Mouse (Mus musculus): ENCODE data around the gene Insc. TPM values are rescaled to one million over a fixed set of nuclear protein-coding genes. Genes with fewer than 3 reads are reported as not detected.

Insc gene
- polyA plus RNA-seq, 1 experiment from 2014 or later: 13.7 TPM

- Histone ChIP-seq H3K27ac (ENCODE audit: low read depth) (0 out of 2 replicates have a peak overlapping the region, but pooled peaks have one; percentile 12), H3K4me2 (ENCODE audit: low read depth, low read length) (no peak overlapping the region), H3K4me1 (ENCODE audit: insufficient read depth) (no peaks in the 10 kb centered on the region), H3K4me3 (ENCODE audit: low read depth, low read length) (no peak overlapping the region), H3K27me3 (ENCODE audit: insufficient read depth, low read length) (no peaks in the 10 kb centered on the region), H3K9ac (replicated peaks) (no peak overlapping the region), H3K36me3 (replicated peaks; ENCODE audit: insufficient read depth, low read length) (no peaks in the 10 kb centered on the region), H3K9me3 (ENCODE audit: low read length) (no peaks in the 10 kb centered on the region)
- no peak for ATAC-seq
- TF ChIP-seq CTCF (IDR thresholded peaks at IDR 0.05; ENCODE audit: low read depth) (no peak), EP300 (IDR thresholded peaks at IDR 0.05; ENCODE audit: low read depth) (no peak)
- no peak for DNase-seq
Observed at GRCm38 (mm10) chr7:114892618-114893257, 149.2 kb downstream of the Insc start.

- 49% methylated on average over 1 of the region's 1 CpGs for WGBS (ENCODE audit: insufficient replicate concordance)
- TF ChIP-seq EP300 (IDR thresholded peaks at IDR 0.05; ENCODE audit: low read depth) (no peak), CTCF (IDR thresholded peaks at IDR 0.05; ENCODE audit: low read depth) (no peak)
- no peaks in the 10 kb centered on the region for H3K36me3 ChIP-seq (replicated peaks; ENCODE audit: insufficient read depth, low read length)
Observed at GRCm38 (mm10) chr7:114893889-114894288, 150.4 kb downstream of the Insc start.

GRCm38 (mm10) chr7:114896966-114897697 is 153.6 kb downstream of the Insc start:
- Histone ChIP-seq H3K36me3 (replicated peaks; ENCODE audit: insufficient read depth, low read length) (no peaks in the 10 kb centered on the region), H3K4me2 (ENCODE audit: low read depth, low read length) (no peak overlapping the region), H3K27ac (ENCODE audit: low read depth) (no peak overlapping the region), H3K9ac (replicated peaks) (no peak overlapping the region), H3K4me1 (ENCODE audit: insufficient read depth) (no peaks in the 10 kb centered on the region), H3K9me3 (ENCODE audit: low read length) (no peaks in the 10 kb centered on the region), H3K4me3 (ENCODE audit: low read depth, low read length) (no peak overlapping the region), H3K27me3 (ENCODE audit: insufficient read depth, low read length) (no peaks in the 10 kb centered on the region)
- ATAC-seq: no peak
- 82% methylated on average over 15 of the region's 15 CpGs for WGBS (ENCODE audit: insufficient replicate concordance)
- no peak for DNase-seq
- TF ChIP-seq EP300 (IDR thresholded peaks at IDR 0.05; ENCODE audit: low read depth): no peak
- no peak for TF ChIP-seq CTCF (IDR thresholded peaks at IDR 0.05; ENCODE audit: low read depth)

More at GRCm38 (mm10) chr7:114893889-114894288, 150.4 kb downstream of the Insc start:
- ATAC-seq (no peak), DNase-seq (no peak)
- Histone ChIP-seq H3K9ac (replicated peaks) (no peak overlapping the region), H3K4me3 (ENCODE audit: low read depth, low read length) (no peak overlapping the region), H3K4me2 (ENCODE audit: low read depth, low read length) (no peak overlapping the region), H3K27me3 (ENCODE audit: insufficient read depth, low read length) (no peaks in the 10 kb centered on the region), H3K4me1 (ENCODE audit: insufficient read depth) (no peaks in the 10 kb centered on the region), H3K27ac (ENCODE audit: low read depth) (no peak overlapping the region), H3K9me3 (ENCODE audit: low read length) (no peaks in the 10 kb centered on the region)

Other genes with a start within 250 kb of the Insc start
- gene Cyp2r1, start 180.7 kb upstream of the Insc start, polyA plus RNA-seq (2015; fragmentation: Nextera tagmentation; extraction: Ambion mirVana): 4.3 and 4.5 TPM in 2 replicates
- 0.15 TPM in 1 of 2 replicates, not detected in the other for gene Calca, start 107.3 kb upstream of the Insc start, polyA plus RNA-seq (2015; fragmentation: Nextera tagmentation; extraction: Ambion mirVana)
- not detected in 2 replicates for gene Calcb, start 25.1 kb upstream of the Insc start, polyA plus RNA-seq (2015; fragmentation: Nextera tagmentation; extraction: Ambion mirVana)